Mouse (Mus musculus): ENCODE measurements around the gene Gm498.

DNA sequence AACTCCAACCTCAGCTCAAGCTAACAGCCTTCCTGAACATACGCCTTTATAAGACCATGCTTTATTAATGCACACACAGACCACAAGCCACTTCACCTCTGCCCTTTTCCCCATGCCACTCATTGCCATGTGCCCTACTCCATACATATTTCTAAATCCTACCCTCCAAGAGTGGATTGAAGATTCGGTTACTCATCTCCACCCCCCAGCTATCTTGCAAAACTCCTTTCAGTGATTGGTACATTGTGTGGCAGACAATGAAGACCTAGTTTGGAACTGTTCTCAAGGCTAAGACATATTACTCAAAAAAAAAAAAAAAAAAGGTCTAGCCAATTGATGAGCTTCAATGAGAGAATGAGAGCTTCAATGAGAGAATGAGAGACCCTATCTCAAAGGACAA, 39.7 kb upstream of the Gm498 start:
- no peak for TF ChIP-seq CTCF (IDR thresholded peaks at IDR 0.05; ENCODE audit: low read depth)
- TF ChIP-seq EP300 (IDR thresholded peaks at IDR 0.05; ENCODE audit: low read depth), result no peak

Measured in liver, postnatal 0 days (tissue).